Mouse (Mus musculus): Measurements from ENCODE around the gene Rdh7. TPM values are rescaled to one million over a fixed set of nuclear protein-coding genes. Genes with fewer than 3 reads are reported as not detected.

The Rdh7 gene
- polyA plus RNA-seq (2012; rRNA removed; ENCODE audit: low replicate concordance) = 1.9 TPM in 1 of 2 replicates, not detected in the other

GRCm38 (mm10) chr10:127888605-127889004 is at the start of gene Rdh7:
Gene Rdh7, minus strand, starts transcription at chr10:127888817.

GRCm38 (mm10) chr10:127898218-127898617 is 9.6 kb upstream of the Rdh7 start, which contains the start of gene Sdr9c7:
Gene Sdr9c7, plus strand, starts transcription at chr10:127898518.

GRCm38 (mm10) chr10:127866232-127866631 is 22.4 kb downstream of the Rdh7 start, which contains the start of gene Rdh16f2:
Gene Rdh16f2, plus strand, starts transcription at chr10:127866474.

GRCm38 (mm10) chr10:127849628-127850027 is 39.0 kb downstream of the Rdh7 start, which contains the start of gene Rdh19:
Gene Rdh19, plus strand, starts transcription at chr10:127849928.

Other genes starting within 250 kb of the Rdh7 start
- gene Stat6, start 245.8 kb downstream of the Rdh7 start, polyA plus RNA-seq (2012; rRNA removed; ENCODE audit: low replicate concordance) = 105 and 131 TPM in 2 replicates
- 2.1 and 4.4 TPM in 2 replicates for gene Nemp1, start 221.9 kb downstream of the Rdh7 start, polyA plus RNA-seq (2012; rRNA removed; ENCODE audit: low replicate concordance)
- gene Nab2, start 220.2 kb downstream of the Rdh7 start, polyA plus RNA-seq (2012; rRNA removed; ENCODE audit: low replicate concordance) = 25.9 and 51.9 TPM in 2 replicates
- 0.23 and 0.26 TPM in 2 replicates for gene Myo1a, start 183.6 kb downstream of the Rdh7 start, polyA plus RNA-seq (2012; rRNA removed; ENCODE audit: low replicate concordance)
- gene Tac2, start 164.3 kb downstream of the Rdh7 start, polyA plus RNA-seq (2012; rRNA removed; ENCODE audit: low replicate concordance) = not detected in 2 replicates
- 5.9 and 7.3 TPM in 2 replicates for gene Zbtb39, start 149.3 kb downstream of the Rdh7 start, polyA plus RNA-seq (2012; rRNA removed; ENCODE audit: low replicate concordance)
- 14.4 and 16.8 TPM in 2 replicates for gene Gpr182, start 137.1 kb downstream of the Rdh7 start, polyA plus RNA-seq (2012; rRNA removed; ENCODE audit: low replicate concordance)
- 0.08 and 0.27 TPM in 2 replicates for gene Rdh1, start 129.1 kb downstream of the Rdh7 start, polyA plus RNA-seq (2012; rRNA removed; ENCODE audit: low replicate concordance)
- gene Rdh16f1, start 129.0 kb downstream of the Rdh7 start, polyA plus RNA-seq (2012; rRNA removed; ENCODE audit: low replicate concordance) = 0.12 and 0.85 TPM in 2 replicates
- 0.37 TPM in 1 of 2 replicates, not detected in the other for gene Rdh9, start 112.4 kb downstream of the Rdh7 start, polyA plus RNA-seq (2012; rRNA removed; ENCODE audit: low replicate concordance)
- 0.13 TPM in 2 replicates for gene Rdh16, start 87.7 kb downstream of the Rdh7 start, polyA plus RNA-seq (2012; rRNA removed; ENCODE audit: low replicate concordance)
- gene Rdh19, start 38.9 kb downstream of the Rdh7 start, polyA plus RNA-seq (2012; rRNA removed; ENCODE audit: low replicate concordance) = not detected in 2 replicates
- 0.10 TPM in 1 of 2 replicates, not detected in the other for gene Rdh16f2, start 22.3 kb downstream of the Rdh7 start, polyA plus RNA-seq (2012; rRNA removed; ENCODE audit: low replicate concordance)
- 0.07 and 0.30 TPM in 2 replicates for gene Sdr9c7, start 9.7 kb upstream of the Rdh7 start, polyA plus RNA-seq (2012; rRNA removed; ENCODE audit: low replicate concordance)
- 0.48 TPM in 1 of 2 replicates, not detected in the other for gene Hsd17b6, start 118.8 kb upstream of the Rdh7 start, polyA plus RNA-seq (2012; rRNA removed; ENCODE audit: low replicate concordance)
- gene Prim1, start 126.4 kb upstream of the Rdh7 start, polyA plus RNA-seq (2012; rRNA removed; ENCODE audit: low replicate concordance) = 1.6 and 3.1 TPM in 2 replicates
- gene Naca, start 146.8 kb upstream of the Rdh7 start, polyA plus RNA-seq (2012; rRNA removed; ENCODE audit: low replicate concordance) = 125 and 131 TPM in 2 replicates
- 17.6 and 101 TPM in 2 replicates for gene Ptges3, start 170.1 kb upstream of the Rdh7 start, polyA plus RNA-seq (2012; rRNA removed; ENCODE audit: low replicate concordance)
- gene Atp5b, start 194.5 kb upstream of the Rdh7 start, polyA plus RNA-seq (2012; rRNA removed; ENCODE audit: low replicate concordance) = 5,679 and 6,335 TPM in 2 replicates
- gene Baz2a, start 202.8 kb upstream of the Rdh7 start, polyA plus RNA-seq (2012; rRNA removed; ENCODE audit: low replicate concordance) = 38.7 and 43.5 TPM in 2 replicates